Mouse (Mus musculus) yolk sac, embryonic 10.5 days (tissue): ENCODE measurements around the gene Slc27a1.
"Not testable (repeated sequence)": the region's sequence is repeated elsewhere in the genome, so short reads cannot be mapped to it uniquely, and the experiment has no call there.

Source experiments
- DNase-seq: peaks from one replicate; pipeline ENCODE4 v3.0.0-alpha.2; 2017; ENCODE audit warnings: low spot score

Slc27a1 gene

GRCm38 (mm10) chr8:71568387-71568937, at the start of gene Slc27a1:
Slc27a1 (plus strand) TSS chr8:71568882.
- DNase-seq: peak; percentile 27

- not testable (repeated sequence) for DNase-seq
Observed at GRCm38 (mm10) chr8:71519037-71519825, 49.5 kb upstream of the Slc27a1 start.

GRCm38 (mm10) chr8:71521634-71522033, 47.0 kb upstream of the Slc27a1 start:
- DNase-seq: peak; percentile 88

GRCm38 (mm10) chr8:71525226-71526050, 43.2 kb upstream of the Slc27a1 start, which contains the start of gene Ccdc194:
Ccdc194 (minus strand) TSS chr8:71525711.
- no peak for DNase-seq

- no peak for DNase-seq
Observed at GRCm38 (mm10) chr8:71526272-71526671, 42.4 kb upstream of the Slc27a1 start.

GRCm38 (mm10) chr8:71527162-71527870, 41.4 kb upstream of the Slc27a1 start:
- no peak for DNase-seq

- DNase-seq: no peak
Observed at GRCm38 (mm10) chr8:71528362-71529073, 40.2 kb upstream of the Slc27a1 start.

GRCm38 (mm10) chr8:71530735-71531467, 37.8 kb upstream of the Slc27a1 start:
- DNase-seq: not testable (repeated sequence)

- peak; percentile 53 for DNase-seq
Observed at GRCm38 (mm10) chr8:71534263-71534810, 34.3 kb upstream of the Slc27a1 start.

- no peak for DNase-seq
Observed at GRCm38 (mm10) chr8:71535663-71536062, 33.0 kb upstream of the Slc27a1 start.

GRCm38 (mm10) chr8:71537028-71537867, 31.4 kb upstream of the Slc27a1 start, which contains the start of gene Bst2:
Bst2 (minus strand) TSS chr8:71537456.
- peak; percentile 94 for DNase-seq

GRCm38 (mm10) chr8:71542632-71543343, 25.9 kb upstream of the Slc27a1 start, which contains the start of gene Mvb12a:
Mvb12a (plus strand) TSS chr8:71542922.
- peak; percentile 98 for DNase-seq

GRCm38 (mm10) chr8:71543755-71544154, 24.9 kb upstream of the Slc27a1 start:
- DNase-seq: no peak

- no peak for DNase-seq
Observed at GRCm38 (mm10) chr8:71545053-71545452, 23.6 kb upstream of the Slc27a1 start.

GRCm38 (mm10) chr8:71547590-71547989, 21.1 kb upstream of the Slc27a1 start:
- DNase-seq: no peak

GRCm38 (mm10) chr8:71550754-71551153, 17.9 kb upstream of the Slc27a1 start:
- no peak for DNase-seq

GRCm38 (mm10) chr8:71552770-71553169, 15.9 kb upstream of the Slc27a1 start:
- no peak for DNase-seq

- no peak for DNase-seq
Observed at GRCm38 (mm10) chr8:71554001-71554400, 14.7 kb upstream of the Slc27a1 start.

- no peak for DNase-seq
Observed at GRCm38 (mm10) chr8:71554644-71555043, 14.0 kb upstream of the Slc27a1 start.
